In the genomic region with DNA sequence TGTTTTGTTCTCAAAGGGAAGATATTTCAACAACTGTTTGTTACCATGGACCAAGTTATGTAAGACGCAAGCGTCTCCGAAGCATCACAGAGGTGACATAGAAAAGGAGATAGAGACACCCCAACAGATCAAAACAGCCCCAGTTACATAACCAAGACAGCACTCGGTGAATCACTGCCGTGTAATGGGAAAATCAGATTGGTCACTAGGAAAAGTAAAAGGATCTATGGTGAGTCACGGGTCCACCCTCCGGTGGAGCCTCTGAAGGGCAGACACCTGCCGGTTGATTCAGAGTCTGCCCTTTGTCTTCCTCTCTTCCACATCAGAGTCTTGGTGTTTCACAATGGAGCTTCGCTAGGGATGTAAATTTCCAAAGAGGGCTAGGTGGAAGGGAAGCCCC, we compare ENCODE assay signal across 14 mouse cellular contexts.
DNase-seq lines count a peak whose midpoint lies in the region.
"Had no signal": no experiment of that assay in that cellular context is flagged by ENCODE, and none has a peak within 500 bp of the region (broad histone marks: within the 10 kb centered on the region; RNA-seq: fewer than 3 reads in every experiment).

No protein-coding gene starts in this region.

- peak; percentile 25 to 68 for DNase-seq in adrenal gland, adult (ENCODE audit: inconsistent age in 2 of 2, low spot score in 1 of 2)
- no peak for DNase-seq in adrenal gland, postnatal 25 days
- DNase-seq in gastrocnemius, postnatal 25 days: peak; percentile 1
- DNase-seq in gastrocnemius, postnatal 4 days (ENCODE audit: low spot score in 2 of 2): no peak
- peak; percentile 1 for DNase-seq in kidney, adult 18-20 months
- no peak for DNase-seq in kidney, postnatal 4 days
- peak; percentile 45 for DNase-seq in R1 (ENCODE audit: low read depth, low spot score)
- DNase-seq: adrenal gland, postnatal 10 days; cerebellum, adult 11 months; cerebellum, adult 2 months; cerebellum, adult 9-11 months; cerebellum, postnatal 25 days; gastrocnemius, postnatal 10 days; heart, adult 2 months had no signal

Comparison
In these comparisons a context has a peak if more than half of its experiments do, and no peak if none do; other contexts are left out.
1. DNase-seq: peak in adrenal gland, adult (2 of 2), gastrocnemius, postnatal 25 days (single experiment), kidney, adult 18-20 months (single experiment) and R1 (single experiment); none in adrenal gland, postnatal 25 days (single experiment), gastrocnemius, postnatal 4 days (0 of 2) and kidney, postnatal 4 days (0 of 2).